Mouse (Mus musculus): Measurements from ENCODE around the gene Nfib. TPM values are rescaled to one million over a fixed set of nuclear protein-coding genes. Genes with fewer than 3 reads are reported as not detected.

Gene Nfib
- total and polyA plus RNA-seq, 3 experiments = not detected

- no peak overlapping the region for H3K4me3 ChIP-seq (ENCODE audit: control insufficient read depth in 1 of 2, insufficient read depth in 1 of 2, low read depth in 2 of 2, low read length in 2 of 2)
- H3K9ac ChIP-seq (ENCODE audit: control insufficient read depth, low read depth, low read length, poor library complexity, severe bottlenecking) = no peak overlapping the region
- H3K4me1 ChIP-seq (ENCODE audit: control insufficient read depth in 1 of 2, insufficient read depth in 2 of 2, low read length in 2 of 2) = no peaks in the 10 kb centered on the region
- H3K9me3 ChIP-seq (replicated peaks; ENCODE audit: insufficient read depth, low read length) = no peaks in the 10 kb centered on the region
- H3K36me3 ChIP-seq (ENCODE audit: control insufficient read depth in 1 of 2, insufficient read depth in 2 of 2, low read length in 2 of 2) = no peaks in the 10 kb centered on the region
- no peak for DNase-seq (ENCODE audit: low read depth, low spot score)
- no peaks in the 10 kb centered on the region for H3K79me2 ChIP-seq (ENCODE audit: control insufficient read depth, insufficient read depth, low read length, poor library complexity)
- H3K27me3 ChIP-seq (ENCODE audit: control insufficient read depth in 1 of 2, insufficient read depth in 2 of 2, low read length in 2 of 2) = no peaks in the 10 kb centered on the region
- H3K27ac ChIP-seq (ENCODE audit: control insufficient read depth, low read depth, low read length) = no peak overlapping the region
- TF ChIP-seq POLR2AphosphoS2 (IDR thresholded peaks at IDR 0.05; ENCODE audit: low read length) (no peak), USF2 (IDR thresholded peaks at IDR 0.05; ENCODE audit: borderline replicate concordance in 1 of 2, insufficient read depth in 1 of 2, low read depth in 1 of 2, low read length in 2 of 2) (no peak), ELF1 (IDR thresholded peaks at IDR 0.05; ENCODE audit: low read depth, low read length) (no peak), TBP (IDR thresholded peaks at IDR 0.05; ENCODE audit: low read depth, low read length) (no peak), HCFC1 (IDR thresholded peaks at IDR 0.05; ENCODE audit: low read depth, low read length) (no peak)
Measured at GRCm38 (mm10) chr4:82396003-82396402, 309.5 kb downstream of the Nfib start.

- Histone ChIP-seq H3K79me2 (ENCODE audit: control insufficient read depth, insufficient read depth, low read length, poor library complexity) (no peaks in the 10 kb centered on the region), H3K9ac (ENCODE audit: control insufficient read depth, low read depth, low read length, poor library complexity, severe bottlenecking) (no peak overlapping the region), H3K27ac (ENCODE audit: control insufficient read depth, low read depth, low read length) (no peak overlapping the region), H3K9me3 (replicated peaks; ENCODE audit: insufficient read depth, low read length) (no peaks in the 10 kb centered on the region), H3K4me1 (ENCODE audit: control insufficient read depth in 1 of 2, insufficient read depth in 2 of 2, low read length in 2 of 2) (no peaks in the 10 kb centered on the region), H3K4me3 (ENCODE audit: control insufficient read depth in 1 of 2, insufficient read depth in 1 of 2, low read depth in 2 of 2, low read length in 2 of 2) (no peak overlapping the region), H3K27me3 (ENCODE audit: control insufficient read depth in 1 of 2, insufficient read depth in 2 of 2, low read length in 2 of 2) (no peaks in the 10 kb centered on the region), H3K36me3 (ENCODE audit: control insufficient read depth in 1 of 2, insufficient read depth in 2 of 2, low read length in 2 of 2) (no peaks in the 10 kb centered on the region)
- TF ChIP-seq KAT2A (conservative IDR thresholded peaks at IDR 0.05; ENCODE audit: low read depth, low read length) (no peak), ZNF384 (IDR thresholded peaks at IDR 0.05; ENCODE audit: low read depth, low read length) (no peak)
- no peak for DNase-seq (ENCODE audit: low read depth, low spot score)
Measured at GRCm38 (mm10) chr4:82394346-82394745, 311.2 kb downstream of the Nfib start.

- Histone ChIP-seq H3K4me3 (ENCODE audit: control insufficient read depth in 1 of 2, insufficient read depth in 1 of 2, low read depth in 2 of 2, low read length in 2 of 2) (no peak overlapping the region), H3K9me3 (replicated peaks; ENCODE audit: insufficient read depth, low read length) (no peaks in the 10 kb centered on the region), H3K4me1 (ENCODE audit: control insufficient read depth in 1 of 2, insufficient read depth in 2 of 2, low read length in 2 of 2) (no peaks in the 10 kb centered on the region), H3K27ac (ENCODE audit: control insufficient read depth, low read depth, low read length) (no peak overlapping the region), H3K9ac (ENCODE audit: control insufficient read depth, low read depth, low read length, poor library complexity, severe bottlenecking) (no peak overlapping the region), H3K36me3 (ENCODE audit: control insufficient read depth in 1 of 2, insufficient read depth in 2 of 2, low read length in 2 of 2) (no peaks in the 10 kb centered on the region), H3K27me3 (ENCODE audit: control insufficient read depth in 1 of 2, insufficient read depth in 2 of 2, low read length in 2 of 2) (no peaks in the 10 kb centered on the region), H3K79me2 (ENCODE audit: control insufficient read depth, insufficient read depth, low read length, poor library complexity) (no peaks in the 10 kb centered on the region)
- TF ChIP-seq RAD21 (IDR thresholded peaks at IDR 0.05; ENCODE audit: low read depth, low read length) (no peak), USF1 (IDR thresholded peaks at IDR 0.05; ENCODE audit: low read depth, low read length) (no peak), POLR2A (IDR thresholded peaks at IDR 0.05; ENCODE audit: control insufficient read depth in 1 of 2, insufficient read depth in 1 of 2, low read depth in 1 of 2, low read length in 2 of 2, poor library complexity in 1 of 2) (no peak), USF2 (IDR thresholded peaks at IDR 0.05; ENCODE audit: borderline replicate concordance in 1 of 2, insufficient read depth in 1 of 2, low read depth in 1 of 2, low read length in 2 of 2) (no peak), UBTF (IDR thresholded peaks at IDR 0.05; ENCODE audit: borderline replicate concordance, insufficient read depth, low read depth, low read length) (no peak), MAZ (IDR thresholded peaks at IDR 0.05; ENCODE audit: low read depth, low read length) (no peak), NELFE (IDR thresholded peaks at IDR 0.05; ENCODE audit: low read depth, low read length) (no peak), GATA1 (IDR thresholded peaks at IDR 0.05; ENCODE audit: low read depth, low read length) (no peak), ELF1 (IDR thresholded peaks at IDR 0.05; ENCODE audit: low read depth, low read length) (no peak), ZKSCAN1 (IDR thresholded peaks at IDR 0.05; ENCODE audit: low read depth, low read length) (no peak), GABPA (IDR thresholded peaks at IDR 0.05; ENCODE audit: low read depth, low read length) (no peak), MAFK (IDR thresholded peaks at IDR 0.05; ENCODE audit: borderline replicate concordance, low read depth, low read length) (no peak), MYC (IDR thresholded peaks at IDR 0.05; ENCODE audit: low read depth, low read length) (no peak), MXI1 (IDR thresholded peaks at IDR 0.05; ENCODE audit: low read depth, low read length) (no peak), HCFC1 (IDR thresholded peaks at IDR 0.05; ENCODE audit: low read depth, low read length) (no peak), JUND (IDR thresholded peaks at IDR 0.05; ENCODE audit: low read depth, low read length) (no peak), CHD1 (IDR thresholded peaks at IDR 0.05; ENCODE audit: low read depth, low read length) (no peak), TAL1 (IDR thresholded peaks at IDR 0.05; ENCODE audit: low read length) (no peak)
- DNase-seq (ENCODE audit: low read depth, low spot score) = no peak
Measured at GRCm38 (mm10) chr4:82393021-82393420, 312.5 kb downstream of the Nfib start.
